Mouse (Mus musculus): ENCODE data around the gene Tmem107.
A peak's percentile ranks its signal among the peaks of the same experiment; 100 is the strongest.

Gene Tmem107

GRCm38 (mm10) chr11:69095511-69096231 lies 25.1 kb downstream of the Tmem107 start:
- DNase-seq = peak; percentile 48

GRCm38 (mm10) chr11:69096360-69096986 lies 25.9 kb downstream of the Tmem107 start:
- no peak for DNase-seq

- DNase-seq = peak; percentile 100
These were observed 26.6 kb downstream of the Tmem107 start for GRCm38 (mm10) chr11:69096987-69097900.

GRCm38 (mm10) chr11:69098039-69098761 lies 27.6 kb downstream of the Tmem107 start:
- no peak for DNase-seq

GRCm38 (mm10) chr11:69098762-69099091 lies 28.1 kb downstream of the Tmem107 start:
- DNase-seq = peak; percentile 97

- DNase-seq = peak; percentile 93
These were observed 28.7 kb downstream of the Tmem107 start for GRCm38 (mm10) chr11:69099177-69099914.

- peak; percentile 97 for DNase-seq
These were observed 29.3 kb downstream of the Tmem107 start for GRCm38 (mm10) chr11:69099915-69100345.

GRCm38 (mm10) chr11:69100639-69101360 lies 30.2 kb downstream of the Tmem107 start:
- DNase-seq = peak; percentile 36

GRCm38 (mm10) chr11:69101604-69102402 lies 31.2 kb downstream of the Tmem107 start:
- no peak for DNase-seq

GRCm38 (mm10) chr11:69102403-69102725 lies 31.8 kb downstream of the Tmem107 start:
- no peak for DNase-seq

- no peak for DNase-seq
These were observed 32.5 kb downstream of the Tmem107 start for GRCm38 (mm10) chr11:69103121-69103520.

- no peak for DNase-seq
These were observed 33.2 kb downstream of the Tmem107 start for GRCm38 (mm10) chr11:69103531-69104435.

GRCm38 (mm10) chr11:69104487-69104886 lies 33.9 kb downstream of the Tmem107 start:
- DNase-seq = no peak

- DNase-seq = no peak
These were observed 34.6 kb downstream of the Tmem107 start for GRCm38 (mm10) chr11:69105227-69105626.

- DNase-seq = no peak
These were observed 35.2 kb downstream of the Tmem107 start for GRCm38 (mm10) chr11:69105796-69106195.

- DNase-seq = no peak
These were observed 35.7 kb downstream of the Tmem107 start for GRCm38 (mm10) chr11:69106299-69106698.

GRCm38 (mm10) chr11:69106842-69107241 lies 36.2 kb downstream of the Tmem107 start:
- no peak for DNase-seq

GRCm38 (mm10) chr11:69107676-69108075 lies 37.1 kb downstream of the Tmem107 start:
- no peak for DNase-seq

- DNase-seq = no peak
These were observed 37.6 kb downstream of the Tmem107 start for GRCm38 (mm10) chr11:69108223-69108622.

All from kidney, postnatal 10 days (tissue).